Mouse (Mus musculus) liver, adult 2 months (tissue): Measurements from ENCODE around the gene Dirc2. TPM values are rescaled to one million over a fixed set of nuclear protein-coding genes. Genes with fewer than 3 reads are reported as not detected.

Source experiments
- DNase-seq: peaks from one replicate; pipeline ENCODE4 v3.0.0-alpha.2; 2011; ENCODE audit warnings: low read depth, low spot score; ENCODE audit errors: extremely low read depth
- H3K27ac ChIP-seq: fragments of 200-500 bp; replicated peaks from 2 replicates; pipeline ENCODE4 v1.5.1; 2012; ENCODE audit warnings: low read depth, mild to moderate bottlenecking, control low read depth, inconsistent platforms, low read length; ENCODE audit not compliant: insufficient read depth
- H3K27me3 ChIP-seq: fragments of 200-500 bp; 2 replicates; pipeline ENCODE4 v1.6.1; 2012; ENCODE audit warnings: mild to moderate bottlenecking, moderate library complexity, low read length, inconsistent platforms; ENCODE audit not compliant: control insufficient read depth, insufficient read depth
- H3K36me3 ChIP-seq: fragments of 200-500 bp; 2 replicates; pipeline ENCODE4 v1.6.1; 2012; ENCODE audit warnings: low read length, inconsistent platforms; ENCODE audit not compliant: control insufficient read depth, insufficient read depth
- H3K4me1 ChIP-seq: fragments of 200-500 bp; 2 replicates; pipeline ENCODE4 v1.6.1; 2011; ENCODE audit warnings: low read length; ENCODE audit not compliant: control insufficient read depth, insufficient read depth
- H3K4me3 ChIP-seq: fragments of 200-500 bp; 2 replicates; pipeline ENCODE4 v1.5.1; 2011; ENCODE audit warnings: low read depth, mild to moderate bottlenecking, control low read depth, low read length, moderate library complexity; ENCODE audit not compliant: insufficient read depth
- H3K79me2 ChIP-seq: fragments of 200-500 bp; 2 replicates; pipeline ENCODE4 v1.6.1; 2012; ENCODE audit warnings: inconsistent platforms, mild to moderate bottlenecking, low read length, moderate library complexity; ENCODE audit not compliant: control insufficient read depth, insufficient read depth
- H3K9ac ChIP-seq: fragments of 200-500 bp; 2 replicates; pipeline ENCODE4 v1.6.1; 2012; ENCODE audit warnings: low read depth, mild to moderate bottlenecking, control low read depth, inconsistent platforms, low read length
- CTCF ChIP-seq: fragments of 200-500 bp; IDR thresholded peaks from 2 replicates; pipeline ENCODE4 v1.5.1; 2011; ENCODE audit warnings: low read depth, low read length, control low read depth
- POLR2A ChIP-seq: fragments of 200-500 bp; IDR thresholded peaks from 2 replicates; pipeline ENCODE4 v1.6.1; 2011; ENCODE audit warnings: low read length, control low read depth; ENCODE audit not compliant: insufficient read depth; ENCODE audit errors: extremely low read depth
- WGBS: fragments of 180-500 bp; shearing (Covaris S2); methylation state at CpG from one replicate; pipeline ENCODE4 v1.1.7; 2018; 5-methylcytosine and 5-hydroxymethylcytosine counted together
- polyA plus RNA-seq: library from polyadenylated mRNA; depleted of rRNA; stranded (reverse); fragments of >200 nt; gene quantifications from 2 replicates; pipeline ENCODE4 v1.2.3, GENCODE M21; 2012
- total RNA-seq: library from RNA; depleted of rRNA; stranded (reverse); fragments of >200 nt; gene quantifications from 2 replicates; pipeline ENCODE4 v1.2.3, GENCODE M21; 2014

Gene Dirc2
- total and polyA plus RNA-seq, 2 experiments: 13.8 to 26.1 TPM

DNA sequence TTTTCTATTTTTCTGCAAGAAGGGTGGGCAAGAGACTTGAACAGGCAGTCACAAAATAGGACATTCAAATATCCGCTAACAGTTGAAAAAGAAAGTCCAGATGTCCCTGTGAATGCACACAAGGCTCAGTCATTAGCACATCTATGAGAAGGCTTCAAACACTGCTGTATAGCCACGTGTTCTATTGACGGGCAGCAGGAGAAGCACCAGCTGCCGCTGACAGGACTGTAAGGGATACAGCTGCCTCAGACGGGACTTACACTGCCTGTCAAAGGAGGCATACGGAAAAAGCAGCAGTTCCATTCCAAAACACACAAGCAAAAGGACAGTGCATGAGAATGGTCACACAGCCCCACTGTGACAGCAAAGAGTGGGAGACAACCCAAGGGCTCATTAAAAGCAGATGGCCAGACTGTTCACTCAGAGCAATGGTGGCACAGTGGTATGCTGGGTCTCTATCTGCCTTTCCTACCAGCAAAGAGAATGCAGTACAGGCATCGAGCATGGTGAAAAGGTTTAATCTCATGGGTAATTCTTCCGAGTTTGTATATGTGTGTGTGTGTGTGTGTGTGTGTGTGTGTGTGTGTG, 39.9 kb downstream of the Dirc2 start:
- Histone ChIP-seq H3K79me2 (no peaks in the 10 kb centered on the region), H3K4me3 (no peak overlapping the region), H3K36me3 (peaks cover 27% of the 10 kb centered on the region), H3K9ac (no peak overlapping the region), H3K4me1 (no peaks in the 10 kb centered on the region), H3K27ac (no peak overlapping the region), H3K27me3 (no peaks in the 10 kb centered on the region)
- TF ChIP-seq CTCF: no peak
- no peak for TF ChIP-seq POLR2A
- no peak for DNase-seq
- WGBS: 95% methylated on average over 8 of the region's 8 CpGs

- TF ChIP-seq CTCF (no peak), POLR2A (no peak)
- no peaks in the 10 kb centered on the region for H3K4me1 ChIP-seq
- no peaks in the 10 kb centered on the region for H3K79me2 ChIP-seq
- H3K27ac ChIP-seq: no peak overlapping the region
- peaks cover 26% of the 10 kb centered on the region for H3K36me3 ChIP-seq
- no peaks in the 10 kb centered on the region for H3K27me3 ChIP-seq
- H3K9ac ChIP-seq: no peak overlapping the region
- no peak for DNase-seq
- H3K4me3 ChIP-seq: no peak overlapping the region
- 83% methylated on average over 2 of the region's 2 CpGs for WGBS
These were observed 42.6 kb downstream of the Dirc2 start for GRCm38 (mm10) chr16:35726601-35727000.

DNA sequence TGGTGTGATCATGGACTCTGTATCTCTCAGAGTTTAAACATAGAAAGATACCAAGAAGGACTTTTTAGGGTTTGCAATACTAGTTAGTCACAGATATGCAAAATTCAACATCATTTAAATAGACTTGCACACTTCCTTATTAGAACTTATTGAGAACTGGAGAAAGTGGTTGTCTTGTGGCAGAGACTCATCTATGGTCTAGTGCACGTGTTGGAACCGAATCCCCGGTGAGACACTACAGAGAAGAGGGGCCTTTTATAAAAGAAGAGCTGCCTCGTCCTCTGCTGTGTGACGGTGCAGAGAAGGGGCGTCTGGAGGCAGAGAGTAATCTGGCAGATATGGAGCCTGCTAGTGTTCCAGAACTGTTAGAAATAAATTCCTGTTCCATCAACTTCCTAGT, 44.6 kb downstream of the Dirc2 start:
- Histone ChIP-seq H3K27me3 (no peaks in the 10 kb centered on the region), H3K27ac (no peak overlapping the region), H3K79me2 (no peaks in the 10 kb centered on the region), H3K9ac (no peak overlapping the region), H3K4me1 (no peaks in the 10 kb centered on the region), H3K36me3 (peaks cover 35% of the 10 kb centered on the region), H3K4me3 (no peak overlapping the region)
- WGBS: 97% methylated on average over 6 of the region's 6 CpGs
- no peak for DNase-seq
- TF ChIP-seq POLR2A (no peak), CTCF (no peak)

- 93% methylated on average over 5 of the region's 5 CpGs for WGBS
- no peak for DNase-seq
- Histone ChIP-seq H3K27me3 (no peaks in the 10 kb centered on the region), H3K27ac (no peak overlapping the region), H3K79me2 (no peaks in the 10 kb centered on the region), H3K36me3 (peaks cover 31% of the 10 kb centered on the region), H3K9ac (no peak overlapping the region), H3K4me3 (no peak overlapping the region), H3K4me1 (no peaks in the 10 kb centered on the region)
- no peak for TF ChIP-seq CTCF
- TF ChIP-seq POLR2A: no peak
These were observed 51.4 kb downstream of the Dirc2 start for GRCm38 (mm10) chr16:35717761-35718160.

- WGBS: 90% methylated on average over 3 of the region's 3 CpGs
- no peaks in the 10 kb centered on the region for H3K79me2 ChIP-seq
- no peak for DNase-seq
- no peak overlapping the region for H3K27ac ChIP-seq
- H3K36me3 ChIP-seq: peaks cover 26% of the 10 kb centered on the region
- TF ChIP-seq CTCF (peak; percentile 43; the same call in 1 of the 2 replicates), POLR2A (no peak)
- no peak overlapping the region for H3K4me3 ChIP-seq
- H3K4me1 ChIP-seq: no peaks in the 10 kb centered on the region
- H3K27me3 ChIP-seq: no peaks in the 10 kb centered on the region
- no peak overlapping the region for H3K9ac ChIP-seq
These were observed 52.9 kb downstream of the Dirc2 start for GRCm38 (mm10) chr16:35716257-35716656.

- Histone ChIP-seq H3K36me3 (peaks cover 21% of the 10 kb centered on the region), H3K4me1 (no peaks in the 10 kb centered on the region), H3K27me3 (no peaks in the 10 kb centered on the region), H3K79me2 (no peaks in the 10 kb centered on the region), H3K4me3 (no peak overlapping the region), H3K9ac (no peak overlapping the region), H3K27ac (no peak overlapping the region)
- TF ChIP-seq CTCF: no peak
- TF ChIP-seq POLR2A: no peak
- WGBS: 88% methylated on average over 5 of the region's 5 CpGs
- no peak for DNase-seq
These were observed 53.4 kb downstream of the Dirc2 start for GRCm38 (mm10) chr16:35715771-35716170.
